Mouse (Mus musculus) lung, postnatal 36 days (tissue): Measurements from ENCODE around the gene Ccser1.
A peak's percentile ranks its signal among the peaks of the same experiment; 100 is the strongest.
"Not testable (repeated sequence)": the region's sequence is repeated elsewhere in the genome, so short reads cannot be mapped to it uniquely, and the experiment has no call there.

ENCODE experiments used
- DNase-seq: peaks from one replicate; pipeline ENCODE4 v3.0.0; 2022; ENCODE audit warnings: mixed read lengths

The Ccser1 gene

GRCm38 (mm10) chr6:61230058-61230718, 50.1 kb downstream of the Ccser1 start:
- DNase-seq = no peak

GRCm38 (mm10) chr6:61233060-61233459, 52.9 kb downstream of the Ccser1 start:
- no peak for DNase-seq

GRCm38 (mm10) chr6:61233548-61234187, 53.5 kb downstream of the Ccser1 start:
- DNase-seq = no peak

- DNase-seq = no peak
These were observed 60.5 kb downstream of the Ccser1 start for GRCm38 (mm10) chr6:61240618-61241017.

- no peak for DNase-seq
These were observed 62.4 kb downstream of the Ccser1 start for GRCm38 (mm10) chr6:61242556-61242955.

GRCm38 (mm10) chr6:61246523-61246922, 66.4 kb downstream of the Ccser1 start:
- DNase-seq = no peak

GRCm38 (mm10) chr6:61247842-61248472, 67.8 kb downstream of the Ccser1 start:
- DNase-seq = no peak

GRCm38 (mm10) chr6:61248700-61249099, 68.6 kb downstream of the Ccser1 start:
- DNase-seq = no peak

- DNase-seq = no peak
These were observed 71.1 kb downstream of the Ccser1 start for GRCm38 (mm10) chr6:61251232-61251631.

GRCm38 (mm10) chr6:61252912-61253311, 72.8 kb downstream of the Ccser1 start:
- no peak for DNase-seq

GRCm38 (mm10) chr6:61255874-61256273, 75.8 kb downstream of the Ccser1 start:
- not testable (repeated sequence) for DNase-seq

- no peak for DNase-seq
These were observed 78.9 kb downstream of the Ccser1 start for GRCm38 (mm10) chr6:61258847-61259634.

GRCm38 (mm10) chr6:61261381-61261780, 81.3 kb downstream of the Ccser1 start:
- no peak for DNase-seq

GRCm38 (mm10) chr6:61262448-61262847, 82.3 kb downstream of the Ccser1 start:
- no peak for DNase-seq

- no peak for DNase-seq
These were observed 83.2 kb downstream of the Ccser1 start for GRCm38 (mm10) chr6:61263291-61263690.

- DNase-seq = no peak
These were observed 90.9 kb downstream of the Ccser1 start for GRCm38 (mm10) chr6:61271033-61271432.

- DNase-seq = no peak
These were observed 93.3 kb downstream of the Ccser1 start for GRCm38 (mm10) chr6:61273430-61273829.

- peak; percentile 28 for DNase-seq
These were observed 99.4 kb downstream of the Ccser1 start for GRCm38 (mm10) chr6:61279506-61279905.

GRCm38 (mm10) chr6:61292927-61293326, 112.8 kb downstream of the Ccser1 start:
- DNase-seq = no peak

GRCm38 (mm10) chr6:61295535-61295934, 115.4 kb downstream of the Ccser1 start:
- no peak for DNase-seq

GRCm38 (mm10) chr6:61296188-61297037, 116.3 kb downstream of the Ccser1 start:
- DNase-seq = no peak

- no peak for DNase-seq
These were observed 120.3 kb downstream of the Ccser1 start for GRCm38 (mm10) chr6:61300441-61300840.
